Mouse (Mus musculus) cortical plate, adult 2 months (tissue): ENCODE measurements at regions not wholly inside any gene's neighbourhood (a gene's known extent, or its start where the extent isn't known, plus 50 kb on each side); places are given as distances from the start of the nearest gene placed in this dataset.
A peak's percentile ranks its signal among the peaks of the same experiment; 100 is the strongest.

Source experiments
- CTCF ChIP-seq: fragments of 200-500 bp; IDR thresholded peaks from 2 replicates; pipeline ENCODE4 v1.5.1; 2011; ENCODE audit warnings: mild to moderate bottlenecking, control low read depth, low read length; ENCODE audit not compliant: insufficient read depth; ENCODE audit errors: extremely low read depth
- POLR2A ChIP-seq: fragments of 200-500 bp; IDR thresholded peaks from 2 replicates; pipeline ENCODE4 v1.6.1; 2011; ENCODE audit warnings: mild to moderate bottlenecking, low read length, control low read depth; ENCODE audit not compliant: insufficient read depth; ENCODE audit errors: extremely low read depth

DNA sequence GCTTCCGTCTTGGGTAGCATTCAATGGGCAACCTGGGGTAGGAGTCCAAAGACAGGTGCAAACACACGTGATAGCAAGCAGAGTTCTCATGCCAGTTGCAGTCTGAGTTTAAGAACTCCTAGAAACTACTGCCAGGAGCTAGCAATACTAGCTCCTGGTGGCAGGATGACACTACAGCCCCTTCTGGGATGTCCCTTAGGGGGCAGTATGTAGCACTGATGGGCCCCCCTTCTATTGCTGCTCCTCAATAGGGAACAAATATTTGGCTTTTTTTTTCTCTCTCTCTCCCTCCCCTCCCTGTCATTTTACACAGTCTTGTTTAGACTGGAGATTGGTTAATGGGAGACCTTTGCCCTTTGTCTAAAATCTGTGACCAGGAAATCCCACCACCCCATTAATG, 282.2 kb downstream of the Maf start:
- TF ChIP-seq CTCF (0 out of 2 replicates have a peak, but pooled peaks have one; percentile 5), POLR2A (no peak)
